Mouse (Mus musculus): ENCODE measurements at regions not wholly inside any gene's neighbourhood (a gene's known extent, or its start where the extent isn't known, plus 50 kb on each side); places are given as distances from the start of the nearest gene placed in this dataset.

DNA sequence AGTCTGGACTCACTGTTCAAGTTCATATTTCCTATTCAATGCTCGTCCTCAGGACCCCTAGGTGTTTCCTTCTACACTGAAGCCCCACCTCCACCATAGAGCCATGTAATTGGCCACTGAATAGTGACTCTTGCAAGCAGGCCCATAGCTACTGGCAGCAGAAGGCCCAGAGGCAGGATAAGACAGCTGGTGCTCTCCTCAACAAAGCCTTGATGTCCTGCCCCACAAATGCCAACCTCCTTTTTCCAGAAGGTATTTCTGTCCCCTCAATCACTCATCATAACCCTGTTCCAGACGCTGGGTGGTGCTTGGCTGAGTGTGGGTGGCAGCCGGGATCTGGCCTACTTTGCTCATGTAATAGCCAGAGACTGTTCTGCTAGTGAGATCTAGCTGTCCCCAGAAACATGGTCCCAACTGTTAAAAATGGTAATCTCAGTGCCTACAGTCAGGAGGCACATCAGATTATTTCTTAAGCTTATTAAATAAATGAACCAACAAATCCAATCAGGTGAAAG, 530.9 kb downstream of the 1810013L24Rik start:
- no peak for TF ChIP-seq POLR2A (IDR thresholded peaks at IDR 0.05; ENCODE audit: borderline replicate concordance, insufficient read depth, low read length)
- no peak for TF ChIP-seq CTCF (IDR thresholded peaks at IDR 0.05; ENCODE audit: borderline replicate concordance, insufficient read depth, low read depth, low read length)
